Mouse (Mus musculus) embryonic facial prominence, embryonic 11.5 days (tissue): Measurements from ENCODE around the gene Nub1. TPM values are rescaled to one million over a fixed set of nuclear protein-coding genes. Genes with fewer than 3 reads are reported as not detected.

Experiments used
- ATAC-seq: fragments of 200-750 bp; cut with Nextera tagmentation; replicated peaks from 2 replicates; pipeline ENCODE4 v1.8.0; 2017; ENCODE audit warnings: low read depth; ENCODE audit not compliant: insufficient number of reproducible peaks, low FRiP score, low TSS enrichment
- DNase-seq: peaks from one replicate; pipeline ENCODE4 v3.0.0-alpha.2; 2015; ENCODE audit warnings: low spot score
- H3K27ac ChIP-seq: fragments of 300-500 bp; sonication (generic); replicated peaks from 2 replicates; pipeline ENCODE4 v1.5.1; 2014; ENCODE audit warnings: mild to moderate bottlenecking, low read depth, low read length, control low read depth
- H3K27me3 ChIP-seq: fragments of 300-500 bp; sonication (generic); 2 replicates; pipeline ENCODE4 v1.6.1; 2014; ENCODE audit warnings: mild to moderate bottlenecking, low read length, moderate library complexity, mixed read lengths; ENCODE audit not compliant: control insufficient read depth, insufficient read depth
- H3K36me3 ChIP-seq: fragments of 300-500 bp; sonication (generic); replicated peaks from 2 replicates; pipeline ENCODE4 v1.6.1; 2014; ENCODE audit warnings: low read depth, mild to moderate bottlenecking, low read length, moderate library complexity, mixed read lengths; ENCODE audit not compliant: control insufficient read depth, insufficient read depth
- H3K4me1 ChIP-seq: fragments of 300-500 bp; sonication (generic); 2 replicates; pipeline ENCODE4 v1.6.1; 2014; ENCODE audit warnings: low read length, mixed read lengths; ENCODE audit not compliant: control insufficient read depth, insufficient read depth
- H3K4me2 ChIP-seq: fragments of 300-500 bp; sonication (generic); 2 replicates; pipeline ENCODE4 v1.6.1; 2014; ENCODE audit warnings: low read depth, mild to moderate bottlenecking, control low read depth, low read length, moderate library complexity
- H3K4me3 ChIP-seq: fragments of 300-500 bp; sonication (generic); 2 replicates; pipeline ENCODE4 v1.5.1; 2014; ENCODE audit warnings: low read depth, low read length, control low read depth
- H3K9ac ChIP-seq: fragments of 300-500 bp; sonication (generic); replicated peaks from 2 replicates; pipeline ENCODE4 v1.6.1; 2014; ENCODE audit warnings: mild to moderate bottlenecking, control low read depth, low read length
- H3K9me3 ChIP-seq: fragments of 300-500 bp; sonication (generic); replicated peaks from 2 replicates; pipeline ENCODE4 v1.6.1; 2016; ENCODE audit warnings: mild to moderate bottlenecking, low read length, inconsistent platforms, mixed read lengths; ENCODE audit not compliant: control insufficient read depth
- WGBS: fragments of 180-500 bp; shearing (Covaris S2); extraction: QIAGEN DNeasy Blood & Tissue Kit; methylation state at CpG from one replicate; pipeline ENCODE4 v1.1.7; 2014; 5-methylcytosine and 5-hydroxymethylcytosine counted together
- polyA plus RNA-seq: library from polyadenylated mRNA; unstranded; fragments of >200 nt; fragmentation: Nextera tagmentation; extraction: Ambion mirVana; gene quantifications from 2 replicates; pipeline ENCODE4 v1.2.1, GENCODE M21; 2014

Nub1 gene
- polyA plus RNA-seq, 1 experiment from 2014 or later: 38.6 TPM

DNA sequence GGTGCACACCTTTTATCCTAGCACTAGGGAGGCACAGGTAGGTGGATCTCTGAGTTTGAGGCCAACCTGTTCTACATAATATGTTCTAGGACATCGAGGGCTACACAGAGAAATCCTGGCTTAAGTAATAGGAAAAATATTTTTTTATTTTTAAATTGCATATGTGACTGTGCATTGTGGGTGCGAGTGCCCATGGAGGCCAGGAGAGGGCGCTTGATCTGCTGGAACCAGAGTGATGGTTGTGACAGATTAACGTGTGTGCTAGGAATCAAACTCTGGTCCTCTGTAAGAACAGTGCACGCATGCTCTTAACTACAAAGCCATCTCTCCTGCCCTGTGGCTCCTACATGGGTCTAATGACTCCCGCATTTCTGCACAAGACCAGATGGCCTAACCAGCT lies 26.3 kb downstream of the Nub1 start:
- WGBS: 95% methylated on average over 6 of the region's 6 CpGs
- no peak for DNase-seq

DNA sequence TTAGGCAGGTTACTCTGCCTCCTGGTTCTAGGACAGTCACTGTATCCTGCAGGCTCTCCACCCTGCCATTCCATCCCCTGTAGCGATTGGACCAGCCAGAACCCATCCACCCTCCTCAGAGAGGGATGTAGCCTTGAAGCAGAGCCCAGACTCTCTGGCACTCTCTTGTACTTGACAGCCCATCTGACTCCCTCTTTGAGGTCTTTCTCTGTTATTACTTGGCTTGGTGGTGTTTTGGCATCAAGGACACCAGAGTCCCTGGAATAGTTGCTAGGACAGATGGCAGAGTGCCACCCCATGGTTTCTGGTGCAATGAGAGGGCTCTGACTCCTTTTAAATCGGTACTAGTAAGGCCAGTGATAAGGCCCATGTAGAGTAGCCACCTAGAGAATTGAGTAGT lies 27.9 kb downstream of the Nub1 start:
- H3K4me1 ChIP-seq: no peaks in the 10 kb centered on the region
- no peak overlapping the region for H3K4me3 ChIP-seq
- H3K36me3 ChIP-seq: peaks cover 25% of the 10 kb centered on the region
- no peak overlapping the region for H3K27ac ChIP-seq
- no peaks in the 10 kb centered on the region for H3K27me3 ChIP-seq
- DNase-seq (no peak), ATAC-seq (no peak)
- WGBS: 91% methylated on average over 2 of the region's 2 CpGs
- no peak overlapping the region for H3K9ac ChIP-seq
- H3K4me2 ChIP-seq: no peak overlapping the region
- H3K9me3 ChIP-seq: no peaks in the 10 kb centered on the region; the same call in 1 of the 2 replicates

More for the DNA sequence above, 26.3 kb downstream of the Nub1 start:
- no peak overlapping the region for H3K4me3 ChIP-seq
- no peak overlapping the region for H3K27ac ChIP-seq
- no peak overlapping the region for H3K4me2 ChIP-seq
- no peaks in the 10 kb centered on the region; the same call in 1 of the 2 replicates for H3K9me3 ChIP-seq
- H3K36me3 ChIP-seq: peaks cover 27% of the 10 kb centered on the region
- H3K9ac ChIP-seq: no peak overlapping the region
- no peaks in the 10 kb centered on the region for H3K4me1 ChIP-seq
- ATAC-seq: no peak
- H3K27me3 ChIP-seq: no peaks in the 10 kb centered on the region

DNA sequence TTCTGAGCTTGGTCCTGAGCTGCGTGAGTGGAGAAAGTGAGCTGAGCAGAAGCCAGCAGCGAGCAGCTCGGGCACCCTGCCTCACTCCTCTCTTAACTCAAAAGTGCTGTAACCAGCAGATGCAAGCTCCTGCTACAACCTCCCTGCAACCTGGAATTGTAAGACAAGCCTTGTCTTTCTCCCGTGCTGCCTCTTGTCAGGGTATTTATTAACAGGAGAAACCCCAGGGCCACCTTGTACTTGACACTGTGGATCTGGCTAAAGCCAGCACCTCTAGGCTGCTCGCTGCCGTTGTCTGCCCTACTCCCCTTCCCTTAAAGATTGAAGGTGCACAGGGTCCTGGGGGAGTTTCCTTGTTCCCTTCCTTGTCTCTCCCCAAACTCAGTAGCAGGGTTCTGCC lies 28.7 kb downstream of the Nub1 start:
- Histone ChIP-seq H3K27ac (no peak overlapping the region), H3K4me3 (no peak overlapping the region), H3K4me2 (no peak overlapping the region), H3K9ac (no peak overlapping the region), H3K4me1 (no peaks in the 10 kb centered on the region), H3K9me3 (no peaks in the 10 kb centered on the region; the same call in 1 of the 2 replicates), H3K27me3 (no peaks in the 10 kb centered on the region), H3K36me3 (peaks cover 25% of the 10 kb centered on the region)
- 88% methylated on average over 6 of the region's 6 CpGs for WGBS
- no peak for ATAC-seq
- no peak for DNase-seq

DNA sequence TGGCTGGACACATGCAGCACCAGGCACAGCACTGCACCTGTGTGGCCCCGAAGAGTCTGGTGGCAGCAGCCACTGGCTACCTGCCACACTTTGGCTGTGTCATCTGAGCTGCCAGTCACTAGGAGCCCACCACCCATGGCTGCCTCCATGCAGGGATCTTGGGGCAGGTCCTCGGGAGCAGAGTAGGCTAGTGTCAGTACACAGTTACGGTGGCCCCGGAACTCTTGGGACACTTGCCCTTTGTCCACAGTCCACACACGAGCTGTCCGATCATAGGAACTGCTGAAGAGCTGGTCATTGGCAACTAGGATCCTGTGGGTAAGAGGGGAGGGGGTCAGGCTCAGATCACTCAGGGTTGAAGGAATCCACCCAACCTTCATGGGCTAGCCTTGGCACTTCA lies 32.7 kb downstream of the Nub1 start:
- ATAC-seq: no peak
- DNase-seq: no peak
- 92% methylated on average over 6 of the region's 6 CpGs for WGBS
- peaks cover 13% of the 10 kb centered on the region for H3K36me3 ChIP-seq
- no peaks in the 10 kb centered on the region for H3K27me3 ChIP-seq
- no peaks in the 10 kb centered on the region for H3K9me3 ChIP-seq
- H3K4me3 ChIP-seq: no peak overlapping the region
- no peaks in the 10 kb centered on the region for H3K4me1 ChIP-seq
- no peak overlapping the region for H3K4me2 ChIP-seq
- no peak overlapping the region for H3K9ac ChIP-seq
- H3K27ac ChIP-seq: no peak overlapping the region

DNA sequence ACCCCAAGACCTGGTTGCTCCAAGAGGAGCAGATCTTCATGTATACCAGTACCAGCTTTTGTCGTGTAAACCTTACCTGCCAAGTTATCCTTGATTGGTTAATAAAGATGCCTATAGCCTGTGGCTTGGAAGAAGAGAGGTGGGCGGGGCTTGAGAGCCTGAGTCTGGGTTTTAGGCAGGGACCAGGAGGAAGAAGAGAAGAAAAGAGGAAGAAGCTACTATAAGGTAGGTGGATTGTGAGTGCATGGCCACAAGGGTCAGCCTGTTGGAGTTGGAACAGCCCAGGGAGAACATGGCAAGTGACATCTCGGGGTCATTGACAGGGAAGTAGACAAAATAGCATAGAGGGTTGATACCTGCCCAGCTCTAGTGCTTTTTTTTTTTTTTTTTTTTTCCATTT lies 34.5 kb downstream of the Nub1 start:
- peaks cover 7% of the 10 kb centered on the region for H3K36me3 ChIP-seq

DNA sequence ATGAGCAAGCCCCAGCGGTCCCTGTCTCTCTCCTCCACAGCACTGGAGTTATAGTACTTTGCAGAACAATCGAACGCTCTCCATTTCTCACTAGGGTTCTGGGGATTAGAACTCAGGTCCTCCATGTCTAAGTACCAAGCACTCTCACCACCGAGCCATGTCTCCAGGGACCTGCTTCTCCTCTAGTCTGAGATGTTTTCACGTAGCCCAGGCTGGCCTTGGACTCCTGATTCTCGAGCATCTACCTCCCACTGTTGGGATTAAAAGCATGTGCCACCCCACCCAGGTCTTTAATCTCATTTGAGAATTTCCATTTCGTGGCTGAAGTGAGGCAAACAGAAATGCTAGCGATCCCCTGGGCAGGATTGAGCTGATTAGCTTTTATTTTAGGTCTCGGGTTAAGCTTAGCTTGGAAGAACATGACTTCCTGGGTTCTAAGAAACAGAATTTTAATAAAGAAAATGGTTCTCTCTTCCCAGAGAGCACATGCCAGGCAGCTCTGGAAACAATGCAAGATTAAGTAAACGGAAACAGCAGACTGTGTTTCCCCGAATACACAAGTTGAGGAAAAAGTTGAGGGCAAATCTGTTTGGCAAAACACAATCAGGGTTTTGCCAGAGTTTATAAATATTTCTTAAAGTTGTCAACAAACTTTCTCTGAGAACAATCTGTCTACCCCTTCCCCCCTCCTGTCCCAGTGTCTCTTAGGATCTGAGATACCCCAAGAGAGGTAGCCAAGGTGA lies 38.4 kb downstream of the Nub1 start:
- Histone ChIP-seq H3K27me3 (no peaks in the 10 kb centered on the region), H3K27ac (0 out of 2 replicates have a peak overlapping the region, but pooled peaks have one; percentile 2), H3K36me3 (peaks cover 7% of the 10 kb centered on the region), H3K4me3 (no peak overlapping the region), H3K9me3 (no peaks in the 10 kb centered on the region), H3K4me1 (peaks cover 3% of the 10 kb centered on the region), H3K4me2 (no peak overlapping the region), H3K9ac (no peak overlapping the region)
- no peak for ATAC-seq
- DNase-seq: no peak
- 78% methylated on average over 11 of the region's 11 CpGs for WGBS

More for the DNA sequence above, 34.5 kb downstream of the Nub1 start:
- H3K4me2 ChIP-seq: no peak overlapping the region
- H3K27me3 ChIP-seq: no peaks in the 10 kb centered on the region
- no peak overlapping the region for H3K27ac ChIP-seq
- H3K4me1 ChIP-seq: peaks cover 3% of the 10 kb centered on the region; the same call in 1 of the 2 replicates
- ATAC-seq (no peak), DNase-seq (no peak)
- WGBS: 93% methylated on average over 3 of the region's 3 CpGs
- no peak overlapping the region for H3K9ac ChIP-seq
- no peaks in the 10 kb centered on the region for H3K9me3 ChIP-seq
- no peak overlapping the region for H3K4me3 ChIP-seq

DNA sequence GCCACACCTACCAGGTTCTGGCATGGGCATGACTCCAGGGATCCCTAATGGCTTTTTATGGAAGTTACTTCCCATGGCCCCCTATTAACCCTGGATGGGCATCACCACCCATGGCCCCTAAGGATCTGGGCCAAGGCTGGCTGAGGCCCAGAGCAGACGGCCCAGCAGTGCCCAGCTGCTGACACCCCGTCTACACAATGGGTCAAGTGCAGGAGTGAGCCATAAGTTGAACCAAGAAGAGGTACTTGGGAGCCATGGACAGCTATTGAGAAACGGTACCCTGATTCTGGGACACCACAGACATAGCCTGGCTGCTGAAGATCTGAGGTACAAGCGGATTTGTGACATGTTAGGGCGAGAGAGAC lies 38.9 kb downstream of the Nub1 start:
- H3K27ac ChIP-seq: 0 out of 2 replicates have a peak overlapping the region, but pooled peaks have one; percentile 2
- H3K9me3 ChIP-seq: no peaks in the 10 kb centered on the region
- no peak overlapping the region for H3K4me2 ChIP-seq
- 88% methylated on average over 5 of the region's 5 CpGs for WGBS
- H3K36me3 ChIP-seq: peaks cover 7% of the 10 kb centered on the region
- H3K4me1 ChIP-seq: peaks cover 3% of the 10 kb centered on the region
- ATAC-seq (no peak), DNase-seq (no peak)
- H3K9ac ChIP-seq: no peak overlapping the region; the same call in 1 of the 2 replicates
- no peak overlapping the region for H3K4me3 ChIP-seq
- H3K27me3 ChIP-seq: no peaks in the 10 kb centered on the region

DNA sequence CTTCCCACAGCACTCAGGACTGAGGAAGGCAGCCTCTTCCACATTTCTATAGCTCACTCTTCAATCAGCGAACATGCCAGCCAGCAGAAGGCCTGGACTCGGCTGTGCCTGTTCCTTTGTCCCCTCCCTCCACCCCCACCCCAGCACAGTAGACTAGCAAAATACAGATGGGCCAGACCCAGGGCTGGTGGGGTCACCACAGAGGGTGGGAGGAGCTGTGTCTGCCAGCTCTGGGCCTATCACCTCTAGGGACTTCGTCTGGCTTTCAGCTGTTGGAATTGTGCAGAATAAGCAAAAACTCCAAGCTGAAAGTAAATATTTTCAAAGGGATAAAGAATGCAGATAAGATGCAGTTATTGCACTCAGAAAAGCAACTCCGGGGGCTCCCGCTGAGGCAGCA lies 39.5 kb downstream of the Nub1 start:
- Histone ChIP-seq H3K27me3 (no peaks in the 10 kb centered on the region), H3K9me3 (no peaks in the 10 kb centered on the region), H3K4me1 (peaks cover 3% of the 10 kb centered on the region), H3K4me3 (no peak overlapping the region), H3K36me3 (peaks cover 4% of the 10 kb centered on the region), H3K4me2 (no peak overlapping the region; the same call in 1 of the 2 replicates), H3K9ac (peak overlapping the region; percentile 34), H3K27ac (0 out of 2 replicates have a peak overlapping the region, but pooled peaks have one; percentile 28)
- 43% methylated on average over 5 of the region's 5 CpGs for WGBS
- peak; percentile 19 for DNase-seq
- 0 out of 2 replicates have a peak, but pooled peaks have one; percentile 39 for ATAC-seq
